Mouse (Mus musculus): ENCODE measurements around the gene Naip5.
A peak's percentile ranks its signal among the peaks of the same experiment; 100 is the strongest.
"Not testable (repeated sequence)": the region's sequence is repeated elsewhere in the genome, so short reads cannot be mapped to it uniquely, and the experiment has no call there.

DNA sequence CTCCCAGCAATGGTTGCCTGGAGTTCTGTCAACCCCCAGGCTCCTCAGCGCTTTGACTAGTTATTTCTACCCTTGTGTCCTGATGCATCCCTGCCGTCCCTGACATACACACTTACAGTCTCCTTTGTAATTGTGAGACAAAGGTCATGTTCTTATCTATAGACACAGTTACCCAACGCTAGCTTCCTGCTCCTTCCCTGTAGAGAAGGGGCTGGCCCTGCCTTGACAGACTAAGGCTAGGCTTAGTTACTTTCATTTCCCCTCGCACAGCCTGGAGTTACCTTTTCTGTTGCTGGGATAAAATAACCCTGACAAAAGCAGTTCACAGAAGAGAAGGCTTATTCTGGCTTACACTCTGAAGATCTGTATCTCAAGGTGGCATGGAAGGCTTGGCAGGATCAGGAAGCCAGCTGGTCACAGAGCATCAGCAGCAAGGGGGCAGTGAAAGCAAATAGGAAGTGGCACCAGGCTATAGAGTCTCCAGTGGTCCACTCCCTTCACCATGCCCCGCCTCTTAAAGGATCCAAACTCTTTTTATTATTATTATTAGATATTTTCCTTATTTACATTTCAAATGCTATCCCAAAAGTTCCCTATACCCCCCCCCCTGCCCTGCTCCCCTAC, 885 bp upstream of the Naip5 start:
- TF ChIP-seq CTCF (IDR thresholded peaks at IDR 0.05; ENCODE audit: low read depth), result peak; percentile 25
- not testable (repeated sequence) for TF ChIP-seq EP300 (IDR thresholded peaks at IDR 0.05; ENCODE audit: low read depth)
